Mouse (Mus musculus) embryonic fibroblast, embryonic 13.5 days (primary cell): ENCODE results near the gene Aqp7.

ENCODE experiments used
- CTCF ChIP-seq: IDR thresholded peaks from 2 replicates; pipeline ENCODE4 v1.5.1; 2011; ENCODE audit warnings: mild to moderate bottlenecking, control low read depth, low read length, moderate library complexity, borderline replicate concordance; ENCODE audit not compliant: insufficient read depth
- POLR2A ChIP-seq: IDR thresholded peaks from 2 replicates; pipeline ENCODE4 v1.6.1; 2011; ENCODE audit warnings: low read depth, mild to moderate bottlenecking, control low read depth, low read length, moderate library complexity

- no peak for TF ChIP-seq POLR2A
- no peak for TF ChIP-seq CTCF
Observed at GRCm38 (mm10) chr4:41055111-41055510, 7.2 kb upstream of the Aqp7 start.
